Mouse (Mus musculus) kidney, adult 2 months (tissue): Measurements from ENCODE around the gene 1110008L16Rik. TPM values are rescaled to one million over a fixed set of nuclear protein-coding genes. Genes with fewer than 3 reads are reported as not detected.

Experiments used
- DNase-seq: peaks from one replicate; pipeline ENCODE4 v3.0.0; 2021
- H3K27ac ChIP-seq: fragments of 200-500 bp; 2 replicates; pipeline ENCODE4 v1.5.1; 2012; ENCODE audit warnings: low read depth, low read length, control low read depth, inconsistent platforms; ENCODE audit not compliant: insufficient read depth
- H3K27me3 ChIP-seq: fragments of 200-500 bp; replicated peaks from 2 replicates; pipeline ENCODE4 v1.6.1; 2012; ENCODE audit warnings: mild to moderate bottlenecking, moderate library complexity, low read length, inconsistent platforms; ENCODE audit not compliant: control insufficient read depth, insufficient read depth
- H3K36me3 ChIP-seq: fragments of 200-500 bp; 2 replicates; pipeline ENCODE4 v1.6.1; 2012; ENCODE audit warnings: mild to moderate bottlenecking, moderate library complexity, low read length, inconsistent platforms; ENCODE audit not compliant: control insufficient read depth, insufficient read depth
- H3K4me1 ChIP-seq: fragments of 200-500 bp; 2 replicates; pipeline ENCODE4 v1.6.1; 2011; ENCODE audit warnings: low read length; ENCODE audit not compliant: control insufficient read depth, insufficient read depth
- H3K4me3 ChIP-seq: fragments of 200-500 bp; 2 replicates; pipeline ENCODE4 v1.5.1; 2011; ENCODE audit warnings: mild to moderate bottlenecking, low read depth, low read length, control low read depth; ENCODE audit not compliant: insufficient read depth
- CTCF ChIP-seq: fragments of 200-500 bp; conservative IDR thresholded peaks from 2 replicates; pipeline ENCODE4 v1.5.1; 2011; ENCODE audit warnings: low read depth, mild to moderate bottlenecking, control low read depth, low read length, moderate library complexity, mixed read lengths; ENCODE audit not compliant: insufficient read depth, insufficient read length
- POLR2A ChIP-seq: fragments of 200-500 bp; IDR thresholded peaks from one replicate; pipeline ENCODE4 v1.6.1; 2011; ENCODE audit warnings: low read depth, low read length, control low read depth
- WGBS: fragments of 180-500 bp; shearing (Covaris S2); methylation state at CpG from one replicate; pipeline ENCODE4 v1.1.7; 2018; 5-methylcytosine and 5-hydroxymethylcytosine counted together
- polyA plus RNA-seq: library from polyadenylated mRNA; depleted of rRNA; stranded (reverse); fragments of >200 nt; gene quantifications from 2 replicates; pipeline ENCODE4 v1.2.3, GENCODE M21; 2012

Gene 1110008L16Rik
- polyA plus RNA-seq, 1 experiment: 12.5 TPM

DNA sequence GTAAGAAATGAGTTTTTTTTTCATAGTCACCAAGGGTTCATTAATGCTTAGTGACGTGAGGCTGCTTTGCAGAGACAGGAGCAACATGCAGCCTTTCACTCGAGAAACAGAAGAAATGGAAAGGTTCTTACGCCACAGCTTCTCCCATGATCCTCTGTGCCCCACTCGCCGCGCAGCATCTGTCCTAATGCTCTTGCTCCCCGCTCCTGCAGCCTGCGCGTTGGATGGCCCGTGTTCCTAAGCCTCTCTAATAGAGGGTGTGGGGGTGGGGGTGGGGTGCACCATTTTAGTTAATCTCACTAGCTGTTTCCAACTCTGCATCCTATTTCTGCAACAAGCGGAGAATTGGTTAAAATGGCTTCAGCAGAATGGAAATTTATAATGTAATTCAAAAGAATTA, 44.6 kb downstream of the 1110008L16Rik start:
- 88% methylated on average over 11 of the region's 11 CpGs for WGBS
- TF ChIP-seq POLR2A: no peak
- TF ChIP-seq CTCF: no peak
- Histone ChIP-seq H3K27me3 (no peaks in the 10 kb centered on the region), H3K36me3 (no peaks in the 10 kb centered on the region), H3K4me3 (no peak overlapping the region), H3K27ac (no peak overlapping the region), H3K4me1 (no peaks in the 10 kb centered on the region)
- DNase-seq: no peak

GRCm38 (mm10) chr12:55344583-55344982, 45.2 kb downstream of the 1110008L16Rik start:
- Histone ChIP-seq H3K27me3 (no peaks in the 10 kb centered on the region), H3K27ac (no peak overlapping the region), H3K4me1 (no peaks in the 10 kb centered on the region), H3K4me3 (no peak overlapping the region), H3K36me3 (no peaks in the 10 kb centered on the region)
- 55% methylated on average over 13 of the region's 13 CpGs for WGBS
- DNase-seq: peak; percentile 51
- TF ChIP-seq POLR2A: no peak
- TF ChIP-seq CTCF: no peak

GRCm38 (mm10) chr12:55353423-55353822, 54.0 kb downstream of the 1110008L16Rik start:
- TF ChIP-seq CTCF (no peak), POLR2A (no peak)
- H3K4me1 ChIP-seq: no peaks in the 10 kb centered on the region
- no peak overlapping the region for H3K4me3 ChIP-seq
- H3K27me3 ChIP-seq: no peaks in the 10 kb centered on the region
- no peak for DNase-seq
- 49% methylated on average over 6 of the region's 6 CpGs for WGBS
- no peak overlapping the region for H3K27ac ChIP-seq
- H3K36me3 ChIP-seq: no peaks in the 10 kb centered on the region

DNA sequence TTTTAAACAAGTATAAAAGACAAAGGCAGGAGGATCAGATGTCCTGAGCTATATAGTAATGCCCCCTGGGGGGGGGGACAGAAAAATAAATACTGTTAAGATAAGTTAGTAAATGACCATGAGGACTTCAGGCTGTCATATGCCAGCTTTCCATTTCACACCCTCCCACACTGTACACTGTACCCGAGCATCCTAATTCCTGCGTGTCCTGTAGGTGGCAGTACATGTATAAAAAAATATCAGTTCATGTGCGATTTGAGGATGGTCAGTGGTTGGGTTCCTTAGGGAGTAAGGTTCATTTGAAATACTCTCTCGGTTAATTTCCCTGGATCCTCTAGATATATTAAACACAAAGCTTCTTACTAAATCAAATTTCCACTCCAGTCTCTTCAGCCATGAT, 55.5 kb downstream of the 1110008L16Rik start:
- Histone ChIP-seq H3K27ac (no peak overlapping the region), H3K36me3 (no peaks in the 10 kb centered on the region), H3K4me3 (no peak overlapping the region), H3K27me3 (no peaks in the 10 kb centered on the region), H3K4me1 (no peaks in the 10 kb centered on the region)
- WGBS: 27% methylated on average over 4 of the region's 4 CpGs
- peak; percentile 63 for DNase-seq
- TF ChIP-seq CTCF: peak; percentile 59
- no peak for TF ChIP-seq POLR2A

GRCm38 (mm10) chr12:55357303-55357702, 57.9 kb downstream of the 1110008L16Rik start:
- H3K27ac ChIP-seq: no peak overlapping the region
- no peaks in the 10 kb centered on the region for H3K36me3 ChIP-seq
- no peak for DNase-seq
- H3K4me3 ChIP-seq: no peak overlapping the region
- TF ChIP-seq POLR2A: no peak
- WGBS: 57% methylated on average over 1 of the region's 1 CpGs
- H3K27me3 ChIP-seq: no peaks in the 10 kb centered on the region
- H3K4me1 ChIP-seq: no peaks in the 10 kb centered on the region

GRCm38 (mm10) chr12:55360929-55361328, 61.6 kb downstream of the 1110008L16Rik start:
- H3K27ac ChIP-seq: no peak overlapping the region
- DNase-seq: no peak
- H3K4me3 ChIP-seq: no peak overlapping the region
- no peak for TF ChIP-seq CTCF
- no peak for TF ChIP-seq POLR2A
- no peaks in the 10 kb centered on the region for H3K4me1 ChIP-seq
- 81% methylated on average over 5 of the region's 5 CpGs for WGBS
- no peaks in the 10 kb centered on the region for H3K36me3 ChIP-seq
- H3K27me3 ChIP-seq: no peaks in the 10 kb centered on the region

GRCm38 (mm10) chr12:55365083-55365482, 65.7 kb downstream of the 1110008L16Rik start:
- Histone ChIP-seq H3K4me1 (no peaks in the 10 kb centered on the region), H3K4me3 (no peak overlapping the region), H3K27ac (no peak overlapping the region), H3K36me3 (no peaks in the 10 kb centered on the region), H3K27me3 (no peaks in the 10 kb centered on the region)
- WGBS: 67% methylated on average over 2 of the region's 2 CpGs
- no peak for TF ChIP-seq POLR2A
- TF ChIP-seq CTCF: no peak
- no peak for DNase-seq

DNA sequence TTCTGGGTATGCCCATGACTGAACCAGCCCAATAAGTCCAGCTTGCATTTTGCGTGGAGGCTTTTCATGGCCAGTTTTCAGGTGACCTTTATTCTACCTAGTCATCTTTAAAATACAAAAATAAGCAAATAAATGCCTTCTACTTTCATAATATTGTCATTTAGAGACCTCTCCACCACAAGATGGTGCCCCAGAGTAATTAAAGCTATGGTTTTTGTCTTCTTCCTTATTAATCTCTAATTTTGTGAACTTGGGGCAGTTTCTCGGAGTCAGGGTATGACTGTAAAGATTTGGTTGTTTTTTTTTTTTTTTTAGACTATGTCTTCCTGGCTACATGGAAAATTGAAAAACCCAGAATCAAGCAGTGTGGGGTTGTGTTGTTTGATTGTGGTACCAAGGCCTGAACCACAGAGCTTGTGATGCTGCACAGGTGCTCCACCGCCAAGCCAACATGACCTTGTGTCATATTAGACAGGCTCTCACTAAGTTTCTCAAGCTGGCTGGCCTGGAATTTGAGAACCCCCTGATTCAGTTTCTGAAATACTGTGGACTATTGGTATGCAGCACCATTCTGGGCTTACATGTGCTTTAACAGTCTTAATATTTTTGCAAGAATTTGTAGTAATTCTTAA, 73.2 kb downstream of the 1110008L16Rik start:
- H3K4me1 ChIP-seq: no peaks in the 10 kb centered on the region
- TF ChIP-seq POLR2A: no peak
- TF ChIP-seq CTCF: no peak
- no peaks in the 10 kb centered on the region for H3K36me3 ChIP-seq
- no peak overlapping the region for H3K27ac ChIP-seq
- WGBS: 71% methylated on average over 3 of the region's 3 CpGs
- H3K27me3 ChIP-seq: no peaks in the 10 kb centered on the region
- no peak overlapping the region for H3K4me3 ChIP-seq
- peak; percentile 20 for DNase-seq
